In the genomic region with DNA sequence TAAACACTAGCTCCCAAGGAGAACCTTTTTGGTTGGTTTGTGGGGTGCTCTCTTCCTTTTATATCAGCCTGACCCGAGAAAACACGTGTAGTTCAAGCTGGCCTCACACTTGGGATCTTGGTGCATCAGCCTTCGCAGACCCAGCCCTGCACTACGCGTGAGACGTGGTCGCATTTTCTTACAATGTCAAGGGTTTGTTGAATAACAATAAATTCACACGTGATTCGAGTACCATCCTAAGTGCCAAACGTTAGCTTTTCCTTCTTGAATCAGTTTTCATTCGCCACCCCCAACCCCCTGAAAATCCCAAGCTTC, we compare ENCODE assay signal across 8 mouse cellular contexts. TPM values are rescaled to one million over a fixed set of nuclear protein-coding genes. Genes with fewer than 3 reads are reported as not detected.
DNase-seq lines count a peak whose midpoint lies in the region; ATAC-seq and TF ChIP-seq lines count a peak whose summit lies in the region.

No protein-coding gene starts in this region.

- DNase-seq in lung, embryonic 14.5 days, result peak; percentile 34
- no peak for DNase-seq in lung, adult 18-20 months
- DNase-seq in adrenal gland, postnatal 10 days, result no peak
- no peak for DNase-seq in kidney, postnatal 25 days
- no peak for DNase-seq in gastrocnemius, postnatal 25 days

- H3K36me3 ChIP-seq in lung, embryonic 14.5 days (ENCODE audit: insufficient read depth), result peaks cover 33% of the 10 kb centered on the region
- peaks cover 30% of the 10 kb centered on the region for H3K36me3 ChIP-seq in embryonic facial prominence, embryonic 13.5 days
- no peaks in the 10 kb centered on the region; the same call in 1 of the 2 replicates for H3K36me3 ChIP-seq in intestine, postnatal 0 days (ENCODE audit: control insufficient read depth, insufficient read depth)
- H3K36me3 ChIP-seq in neural tube, embryonic 13.5 days, result peaks cover 25% of the 10 kb centered on the region

- H3K9ac ChIP-seq in lung, embryonic 14.5 days, result peak overlapping the region; percentile 97
- H3K9ac ChIP-seq in embryonic facial prominence, embryonic 13.5 days, result peak overlapping the region; percentile 97
- H3K9ac ChIP-seq in intestine, postnatal 0 days (ENCODE audit: low read depth, low read length), result peak overlapping the region; percentile 83
- peak overlapping the region; percentile 85 for H3K9ac ChIP-seq in neural tube, embryonic 13.5 days

- H3K4me2 ChIP-seq in lung, embryonic 14.5 days, result peak overlapping the region; percentile 89
- peak overlapping the region; percentile 93 for H3K4me2 ChIP-seq in embryonic facial prominence, embryonic 13.5 days
- peak overlapping the region; percentile 83 for H3K4me2 ChIP-seq in intestine, postnatal 0 days (replicated peaks; ENCODE audit: low read depth)
- H3K4me2 ChIP-seq in neural tube, embryonic 13.5 days, result peak overlapping the region; percentile 98

- H3K9me3 ChIP-seq in lung, embryonic 14.5 days (ENCODE audit: low read depth, low read length), result no peaks in the 10 kb centered on the region
- H3K9me3 ChIP-seq in embryonic facial prominence, embryonic 13.5 days, result no peaks in the 10 kb centered on the region
- H3K9me3 ChIP-seq in intestine, postnatal 0 days (ENCODE audit: control insufficient read depth), result no peaks in the 10 kb centered on the region
- no peaks in the 10 kb centered on the region for H3K9me3 ChIP-seq in neural tube, embryonic 13.5 days

- ATAC-seq in lung, embryonic 14.5 days (ENCODE audit: insufficient read depth), result peak; percentile 10; the same call in 1 of the 2 replicates
- no peak for ATAC-seq in embryonic facial prominence, embryonic 13.5 days (ENCODE audit: insufficient number of reproducible peaks, insufficient read depth, low FRiP score, low TSS enrichment, low read depth)
- no peak for ATAC-seq in intestine, postnatal 0 days
- peak; percentile 25 for ATAC-seq in neural tube, embryonic 13.5 days (ENCODE audit: low read depth)

- H3K4me3 ChIP-seq in lung, embryonic 14.5 days (ENCODE audit: low read depth, low read length), result peak overlapping the region; percentile 83
- peak overlapping the region; percentile 81 for H3K4me3 ChIP-seq in embryonic facial prominence, embryonic 13.5 days
- peak overlapping the region; percentile 62 for H3K4me3 ChIP-seq in intestine, postnatal 0 days (ENCODE audit: low read depth, low read length)
- H3K4me3 ChIP-seq in neural tube, embryonic 13.5 days, result peak overlapping the region; percentile 70

- no peaks in the 10 kb centered on the region for H3K27me3 ChIP-seq in lung, embryonic 14.5 days (ENCODE audit: insufficient read depth, low read length)
- H3K27me3 ChIP-seq in embryonic facial prominence, embryonic 13.5 days, result no peaks in the 10 kb centered on the region
- H3K27me3 ChIP-seq in intestine, postnatal 0 days (replicated peaks; ENCODE audit: control insufficient read depth, insufficient read depth, low read length), result no peaks in the 10 kb centered on the region
- no peaks in the 10 kb centered on the region for H3K27me3 ChIP-seq in neural tube, embryonic 13.5 days

- TF ChIP-seq CTCF in lung, embryonic 14.5 days (IDR thresholded peaks at IDR 0.05; ENCODE audit: low read depth), result no peak
- no peak for TF ChIP-seq CTCF in intestine, postnatal 0 days (IDR thresholded peaks at IDR 0.05; ENCODE audit: low read depth)

- 3% methylated on average over 11 of the region's 11 CpGs for WGBS in lung, embryonic 14.5 days
- WGBS in embryonic facial prominence, embryonic 13.5 days, result 3% methylated on average over 11 of the region's 11 CpGs
- 2% methylated on average over 11 of the region's 11 CpGs for WGBS in intestine, postnatal 0 days
- WGBS in neural tube, embryonic 13.5 days, result 6% methylated on average over 11 of the region's 11 CpGs

- peak overlapping the region; percentile 90 for H3K27ac ChIP-seq in lung, embryonic 14.5 days (ENCODE audit: low read depth)
- peak overlapping the region; percentile 94 for H3K27ac ChIP-seq in embryonic facial prominence, embryonic 13.5 days
- H3K27ac ChIP-seq in intestine, postnatal 0 days (ENCODE audit: low read depth, low read length), result peak overlapping the region; percentile 87
- H3K27ac ChIP-seq in neural tube, embryonic 13.5 days (replicated peaks), result peak overlapping the region; percentile 92

- H3K4me1 ChIP-seq in lung, embryonic 14.5 days (ENCODE audit: insufficient read depth), result peaks cover 15% of the 10 kb centered on the region; the same call in 1 of the 2 replicates
- peaks cover 34% of the 10 kb centered on the region for H3K4me1 ChIP-seq in embryonic facial prominence, embryonic 13.5 days
- peaks cover 15% of the 10 kb centered on the region; the same call in 1 of the 2 replicates for H3K4me1 ChIP-seq in intestine, postnatal 0 days (replicated peaks; ENCODE audit: control insufficient read depth, insufficient read depth, low read length)
- H3K4me1 ChIP-seq in neural tube, embryonic 13.5 days (replicated peaks), result peaks cover 46% of the 10 kb centered on the region

RNA-seq across cellular contexts. Expression of a gene that starts 14.0 kb away (rescaled TPM):
- polyA plus RNA-seq in lung, embryonic 14.5 days (2014; fragmentation: Nextera tagmentation; extraction: Ambion mirVana), result 169 and 170 TPM in 2 replicates
- 203 and 220 TPM in 2 replicates for polyA plus RNA-seq in embryonic facial prominence, embryonic 13.5 days (2015; fragmentation: Nextera tagmentation; extraction: Ambion mirVana)
- 230 and 242 TPM in 2 replicates for polyA plus RNA-seq in intestine, postnatal 0 days (2015; fragmentation: Nextera tagmentation; extraction: Ambion mirVana)
- 106 and 118 TPM in 2 replicates for polyA plus RNA-seq in neural tube, embryonic 13.5 days (2015; fragmentation: Nextera tagmentation; extraction: Ambion mirVana)
- 100 to 1,000 TPM; 149 to 150 TPM for total RNA-seq in adrenal gland, postnatal 10 days (2021)
- total RNA-seq in gastrocnemius, postnatal 25 days (2021), result 10 to 100 TPM; 61.2 to 65.4 TPM

Comparison
In these comparisons a context has a peak if more than half of its experiments do, and no peak if none do; other contexts are left out.
1. ATAC-seq: peak in lung, embryonic 14.5 days (single experiment) and neural tube, embryonic 13.5 days (single experiment); none in embryonic facial prominence, embryonic 13.5 days (single experiment) and intestine, postnatal 0 days (single experiment).
2. Peak in every context shown above with its lines, with median percentiles within 50 percentile points of each other: H3K27ac ChIP-seq, H3K4me2 ChIP-seq, H3K4me3 ChIP-seq and H3K9ac ChIP-seq.